Mouse (Mus musculus): ENCODE results near the gene BC005537.

BC005537 gene

DNA sequence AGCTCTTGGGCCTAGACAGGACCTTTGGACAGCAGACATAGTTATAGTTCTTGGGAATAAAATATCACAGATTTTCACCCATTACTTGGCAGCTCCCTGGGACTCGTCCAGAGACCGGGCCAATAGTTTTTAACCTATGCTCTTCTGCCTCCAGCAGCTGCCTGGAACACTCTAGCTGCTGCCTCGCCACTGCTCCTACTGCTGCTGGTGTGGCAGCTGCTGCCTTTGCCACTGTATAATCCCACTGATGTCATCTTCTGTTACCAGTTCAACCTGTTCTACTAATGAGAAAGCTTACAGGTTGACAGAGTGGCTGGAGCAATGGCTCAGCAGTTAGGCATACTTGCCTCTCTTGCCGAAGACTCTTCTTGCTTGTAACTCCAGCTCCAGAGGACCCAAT is 47.9 kb downstream of the BC005537 start:
- DNase-seq, result no peak

DNA sequence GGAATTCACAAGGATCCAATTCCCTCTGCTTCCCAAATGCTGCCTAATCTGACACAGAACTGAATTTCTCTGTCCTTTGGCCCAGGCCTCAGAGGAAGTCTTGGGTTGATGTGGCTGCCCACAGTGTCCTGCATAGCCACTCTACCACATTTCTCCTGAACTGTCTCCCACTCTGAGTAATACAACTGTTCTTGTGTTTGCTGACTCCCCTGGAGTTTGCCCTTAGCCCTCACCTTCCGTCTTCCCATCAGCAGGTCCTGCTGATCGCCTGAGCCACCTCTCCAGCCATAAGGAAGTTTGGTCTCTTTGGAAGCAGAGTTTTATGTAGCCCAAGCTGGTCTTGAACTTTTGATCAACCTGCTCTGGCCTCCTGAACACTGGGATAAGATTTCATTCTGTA is 50.5 kb downstream of the BC005537 start:
- no peak for DNase-seq

DNA sequence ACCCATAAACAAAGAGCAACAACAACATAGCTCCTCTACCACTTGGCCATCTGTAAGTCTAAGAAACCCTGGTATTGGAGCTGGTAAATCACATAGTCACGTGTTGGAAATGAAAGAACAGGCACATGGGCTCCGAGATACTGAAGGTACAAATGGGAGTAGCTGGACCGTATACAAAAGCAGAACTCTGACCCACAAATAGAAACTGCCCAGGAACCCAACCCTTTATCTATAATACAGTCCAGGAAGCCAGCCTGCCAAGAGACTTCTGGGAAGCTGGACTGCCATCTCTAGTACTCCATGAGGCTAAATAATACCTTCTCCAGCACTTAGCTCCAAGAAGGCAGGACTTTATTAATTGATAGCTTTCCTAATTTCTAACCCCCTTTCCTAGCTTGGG is 51.1 kb downstream of the BC005537 start:
- no peak for DNase-seq

DNA sequence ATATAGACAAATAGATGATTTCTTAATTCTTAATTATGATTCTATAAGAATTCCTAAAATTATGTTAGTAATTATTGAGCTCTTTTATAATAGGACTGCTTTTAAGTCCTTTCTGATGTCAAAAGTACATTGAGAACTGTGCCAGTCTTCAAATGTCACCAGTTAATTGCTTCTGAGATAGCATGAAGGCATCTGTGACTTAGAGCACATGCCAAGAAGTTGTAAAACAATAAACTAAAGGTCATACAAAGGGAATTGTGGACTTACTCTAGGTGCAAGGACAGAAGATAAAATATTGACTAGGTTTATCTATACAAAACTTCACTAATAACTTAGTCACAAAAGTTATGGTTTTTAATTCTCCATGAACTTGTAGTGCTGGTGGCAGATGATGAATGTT is 57.7 kb downstream of the BC005537 start:
- no peak for DNase-seq

DNA sequence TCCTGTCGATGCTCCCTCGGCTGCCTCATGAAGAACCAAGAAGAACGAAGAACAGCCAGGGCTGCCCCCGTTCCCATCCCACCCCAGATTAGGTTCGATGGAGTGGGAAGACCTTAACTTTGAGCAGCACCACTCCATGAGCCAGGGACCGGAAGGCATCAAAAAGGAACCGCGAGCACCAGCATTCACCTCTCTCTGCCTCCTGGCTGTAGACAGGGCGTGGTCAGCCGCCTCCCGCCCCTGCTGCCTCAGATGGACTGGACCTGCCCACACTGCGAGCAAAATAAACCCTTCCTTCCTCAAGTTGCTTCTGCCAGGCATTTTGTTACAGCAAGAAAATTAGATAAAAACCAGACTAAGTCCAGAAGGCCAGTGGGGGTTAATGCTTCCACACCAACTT is 59.6 kb downstream of the BC005537 start:
- no peak for DNase-seq

DNA sequence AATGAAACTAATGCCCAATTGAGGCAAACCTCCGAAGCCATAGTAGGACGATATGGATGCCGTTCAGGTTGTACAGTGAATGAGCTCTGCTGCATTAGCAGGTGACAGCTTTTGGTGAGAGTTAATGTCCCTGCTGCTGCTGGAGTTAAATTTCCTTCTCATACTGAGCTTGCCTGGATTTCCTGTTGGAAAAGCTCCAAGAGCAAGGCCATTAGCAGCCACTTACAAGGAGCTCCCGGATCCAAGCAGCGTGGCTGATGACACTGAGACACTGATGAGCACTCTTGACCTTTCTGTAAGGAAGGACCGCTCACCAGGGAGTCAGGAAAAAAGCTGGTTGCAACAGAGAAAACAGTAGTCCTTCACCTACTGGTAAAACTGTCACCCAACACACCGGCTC is 60.6 kb downstream of the BC005537 start:
- DNase-seq, result no peak

DNA sequence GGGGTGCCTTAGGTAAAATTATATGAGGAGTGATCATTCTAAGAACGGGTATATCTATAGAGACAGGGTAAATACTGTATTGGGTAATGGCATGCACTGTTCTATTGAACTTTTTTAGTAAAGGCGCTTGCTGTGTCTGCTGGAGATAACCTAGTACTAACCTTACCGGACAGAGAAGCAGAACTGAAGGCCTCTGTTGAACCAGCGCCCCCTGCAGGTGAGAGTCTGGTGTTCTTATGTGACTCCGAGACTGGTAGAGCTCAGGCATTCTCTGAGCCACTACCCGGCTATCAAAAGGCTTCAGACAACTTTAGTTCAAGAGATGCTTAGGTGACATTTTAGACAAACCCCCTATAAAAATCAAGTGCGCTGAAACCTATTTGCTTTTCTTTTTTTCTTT is 61.1 kb downstream of the BC005537 start:
- DNase-seq, result peak; percentile 40
